Mouse (Mus musculus): Measurements from ENCODE around the gene Lama5.

DNA sequence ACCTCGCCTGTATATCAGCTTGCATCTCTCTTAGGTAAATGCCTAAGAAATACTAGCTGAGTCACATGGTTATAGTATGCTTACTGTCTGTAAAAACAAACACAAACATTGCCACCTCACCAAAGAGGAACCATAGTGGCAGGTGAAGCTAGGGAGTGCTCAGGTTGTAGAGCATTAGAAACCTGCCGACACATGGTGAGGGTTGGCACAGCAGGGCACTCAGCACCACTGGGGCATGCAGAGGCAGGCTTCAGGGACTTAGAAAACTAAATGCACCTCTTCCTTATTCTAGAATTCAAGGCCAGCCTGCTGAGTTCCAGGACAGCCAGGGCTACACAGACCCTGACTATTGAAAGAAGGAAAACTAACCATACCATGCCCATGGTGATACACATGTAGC is 58.8 kb downstream of the Lama5 start:
- no peak for TF ChIP-seq CTCF (IDR thresholded peaks at IDR 0.05; ENCODE audit: control insufficient read depth, insufficient read depth, insufficient replicate concordance, low read depth, low read length)
- no peak for TF ChIP-seq POLR2A (IDR thresholded peaks at IDR 0.05; ENCODE audit: control insufficient read depth, low read depth, low read length)
